Mouse (Mus musculus) CH12.LX (cell line): ENCODE data around the gene Aff1. TPM values are rescaled to one million over a fixed set of nuclear protein-coding genes. Genes with fewer than 3 reads are reported as not detected.

Experiments
- DNase-seq: peaks from one replicate; pipeline ENCODE4 v3.0.0-alpha.2; 2013; ENCODE audit errors: extremely low read depth
- H3K27ac ChIP-seq: 2 replicates; pipeline ENCODE4 v1.5.1; 2012; ENCODE audit warnings: low read depth, mild to moderate bottlenecking, control low read depth, moderate library complexity; ENCODE audit not compliant: insufficient read depth
- H3K27me3 ChIP-seq: replicated peaks from 2 replicates; pipeline ENCODE3; 2012; ENCODE audit warnings: inconsistent platforms
- H3K36me3 ChIP-seq, 2 experiments: replicated peaks in 1 of 2; 2 replicates each; pipeline versions ENCODE3 to v1.6.1; 2012; ENCODE audit warnings: inconsistent platforms in 1 of 2, low read length in 1 of 2, mild to moderate bottlenecking in 1 of 2, mixed read lengths in 1 of 2, moderate library complexity in 1 of 2; ENCODE audit not compliant: control insufficient read depth in 1 of 2, insufficient read depth in 1 of 2
- H3K4me1 ChIP-seq, 2 experiments: 2 replicates each; pipeline ENCODE4 v1.6.1; 2012; ENCODE audit warnings: inconsistent platforms in 1 of 2, moderate library complexity in 1 of 2; ENCODE audit not compliant: insufficient read depth in 2 of 2, control insufficient read depth in 1 of 2
- H3K4me2 ChIP-seq: 2 replicates; pipeline ENCODE4 v1.6.1; 2012; ENCODE audit warnings: low read depth, mild to moderate bottlenecking, control low read depth; ENCODE audit not compliant: poor library complexity, insufficient read depth, severe bottlenecking
- H3K4me3 ChIP-seq, 3 experiments: fragments of 150-350 bp in 1 of 3; sonication (generic) in 1 of 3; replicated peaks in 1 of 3; 2 replicates each; pipeline versions ENCODE3 to v1.5.1; 2011 to 2012; ENCODE audit warnings: low read depth in 2 of 3, low read length in 2 of 3, mild to moderate bottlenecking in 2 of 3, moderate library complexity in 2 of 3, control low read depth in 1 of 3, improper control_type of control experiment in 1 of 3, inconsistent platforms in 1 of 3, mixed read lengths in 1 of 3; ENCODE audit not compliant: poor library complexity in 1 of 3
- H3K79me2 ChIP-seq: replicated peaks from 2 replicates; pipeline ENCODE4 v1.6.1; 2012; ENCODE audit warnings: mild to moderate bottlenecking, moderate library complexity; ENCODE audit not compliant: control insufficient read depth, poor library complexity, insufficient read depth, severe bottlenecking; ENCODE audit errors: extremely low read depth
- H3K9ac ChIP-seq: 2 replicates; pipeline ENCODE4 v1.6.1; 2012; ENCODE audit warnings: low read depth, mild to moderate bottlenecking, control low read depth, moderate library complexity; ENCODE audit not compliant: insufficient read depth
- H3K9me3 ChIP-seq: replicated peaks from 2 replicates; pipeline ENCODE3; 2012; ENCODE audit warnings: low read length, inconsistent platforms, mixed read lengths
- BHLHE40 ChIP-seq: IDR thresholded peaks from 2 replicates; pipeline ENCODE4 v1.6.1; 2011; ENCODE audit warnings: mild to moderate bottlenecking, low read depth, low read length, improper control_type of control experiment
- CHD2 ChIP-seq: IDR thresholded peaks from 2 replicates; pipeline ENCODE4 v1.6.1; 2011; ENCODE audit warnings: low read length, improper control_type of control experiment
- CTCF ChIP-seq, 2 experiments: IDR thresholded peaks in 1 of 2; conservative IDR thresholded peaks in 1 of 2; 2 replicates each; pipeline ENCODE4 v1.5.1; 2011 to 2012; ENCODE audit warnings: low read depth in 2 of 2, low read length in 2 of 2, improper control_type of control experiment in 1 of 2, inconsistent platforms in 1 of 2, mild to moderate bottlenecking in 1 of 2, moderate library complexity in 1 of 2
- EP300 ChIP-seq: IDR thresholded peaks from 2 replicates; pipeline ENCODE4 v1.6.1; 2011; ENCODE audit warnings: low read length, improper control_type of control experiment
- ETS1 ChIP-seq: conservative IDR thresholded peaks from 2 replicates; pipeline ENCODE4 v1.6.1; 2012; ENCODE audit warnings: low read depth, mild to moderate bottlenecking, inconsistent platforms, low read length, improper control_type of control experiment, moderate library complexity
- HCFC1 ChIP-seq: IDR thresholded peaks from 2 replicates; pipeline ENCODE4 v1.6.1; 2012; ENCODE audit warnings: low read depth, mild to moderate bottlenecking, inconsistent platforms, low read length, improper control_type of control experiment
- IRF4 ChIP-seq: IDR thresholded peaks from 2 replicates; pipeline ENCODE4 v1.6.1; 2014; ENCODE audit warnings: low read depth, mild to moderate bottlenecking, inconsistent platforms, low read length, improper control_type of control experiment
- JUN ChIP-seq: IDR thresholded peaks from 2 replicates; pipeline ENCODE4 v1.6.1; 2011; ENCODE audit warnings: low read depth, mild to moderate bottlenecking, low read length, improper control_type of control experiment, moderate library complexity; ENCODE audit not compliant: insufficient read depth
- JUND ChIP-seq: conservative IDR thresholded peaks from 2 replicates; pipeline ENCODE4 v1.6.1; 2011; ENCODE audit warnings: low read depth, low read length, improper control_type of control experiment
- MAFK ChIP-seq: IDR thresholded peaks from 2 replicates; pipeline ENCODE4 v1.6.1; 2011; ENCODE audit warnings: low read length, improper control_type of control experiment; ENCODE audit not compliant: insufficient replicate concordance
- MAZ ChIP-seq: IDR thresholded peaks from 2 replicates; pipeline ENCODE4 v1.6.1; 2012; ENCODE audit warnings: low read depth, mild to moderate bottlenecking, inconsistent platforms, low read length, improper control_type of control experiment, moderate library complexity
- MEF2A ChIP-seq: IDR thresholded peaks from 2 replicates; pipeline ENCODE4 v1.6.1; 2014; ENCODE audit warnings: low read depth, mild to moderate bottlenecking, inconsistent platforms, low read length, improper control_type of control experiment, borderline replicate concordance
- MXI1 ChIP-seq: IDR thresholded peaks from 2 replicates; pipeline ENCODE4 v1.6.1; 2011; ENCODE audit warnings: mild to moderate bottlenecking, low read depth, low read length, improper control_type of control experiment
- NRF1 ChIP-seq: IDR thresholded peaks from 2 replicates; pipeline ENCODE4 v1.6.1; 2014; ENCODE audit warnings: low read depth, mild to moderate bottlenecking, inconsistent platforms, low read length, improper control_type of control experiment, moderate library complexity
- POLR2A ChIP-seq: IDR thresholded peaks from 2 replicates; pipeline ENCODE4 v1.6.1; 2011; ENCODE audit warnings: low read depth, mild to moderate bottlenecking, improper control_type of control experiment, low read length
- POLR2AphosphoS2 ChIP-seq: IDR thresholded peaks from 2 replicates; pipeline ENCODE4 v1.6.1; 2011; ENCODE audit warnings: low read depth, low read length, improper control_type of control experiment
- RCOR1 ChIP-seq: conservative IDR thresholded peaks from 2 replicates; pipeline ENCODE4 v1.6.1; 2012; ENCODE audit warnings: low read depth, mild to moderate bottlenecking, inconsistent platforms, low read length, improper control_type of control experiment
- SMC3 ChIP-seq: IDR thresholded peaks from 2 replicates; pipeline ENCODE4 v1.6.1; 2011; ENCODE audit warnings: low read depth, low read length, improper control_type of control experiment
- TBP ChIP-seq: conservative IDR thresholded peaks from 2 replicates; pipeline ENCODE4 v1.6.1; 2011; ENCODE audit warnings: low read depth, low read length, improper control_type of control experiment
- TCF12 ChIP-seq: IDR thresholded peaks from 2 replicates; pipeline ENCODE4 v1.6.1; 2014; ENCODE audit warnings: low read depth, mild to moderate bottlenecking, inconsistent platforms, low read length, improper control_type of control experiment
- UBTF ChIP-seq: IDR thresholded peaks from 2 replicates; pipeline ENCODE4 v1.6.1; 2012; ENCODE audit warnings: low read depth, mild to moderate bottlenecking, inconsistent platforms, low read length, improper control_type of control experiment, moderate library complexity
- USF1 ChIP-seq: IDR thresholded peaks from 2 replicates; pipeline ENCODE4 v1.6.1; 2014; ENCODE audit warnings: low read depth, mild to moderate bottlenecking, inconsistent platforms, low read length, improper control_type of control experiment
- ZC3H11A ChIP-seq: IDR thresholded peaks from 2 replicates; pipeline ENCODE4 v1.6.1; 2012; ENCODE audit warnings: low read depth, mild to moderate bottlenecking, inconsistent platforms, low read length, improper control_type of control experiment
- ZKSCAN1 ChIP-seq: IDR thresholded peaks from 2 replicates; pipeline ENCODE4 v1.6.1; 2012; ENCODE audit warnings: low read depth, inconsistent platforms, low read length, improper control_type of control experiment, borderline replicate concordance
- ZMIZ1 ChIP-seq: IDR thresholded peaks from 2 replicates; pipeline ENCODE4 v1.6.1; 2012; ENCODE audit warnings: low read depth, mild to moderate bottlenecking, inconsistent platforms, low read length, improper control_type of control experiment
- ZNF384 ChIP-seq: IDR thresholded peaks from 2 replicates; pipeline ENCODE4 v1.6.1; 2012; ENCODE audit warnings: low read depth, low read length, improper control_type of control experiment, inconsistent platforms
- dilution Hi-C: fragments of 300-500 bp; cut with MboI; formaldehyde crosslinking; loops from 2 replicates; pipeline ENCODE4 v1.14.3; 2020; ENCODE audit warnings: low sequenced_read_pairs; ENCODE audit not compliant: extremely low pct_unique_long_range_greater_than_20kb, extremely low pct_ligation_motif_present
- in situ Hi-C: fragments of 300-500 bp; cut with MboI; formaldehyde crosslinking; loops from 3 replicates; pipeline ENCODE4 v1.14.3; 2019; ENCODE audit warnings: low sequenced_read_pairs, low pct_ligation_motif_present, low pct_unique_long_range_greater_than_20kb, mixed read lengths
- polyA plus RNA-seq: library from polyadenylated mRNA; unstranded; fragments of >175 nt; gene quantifications from 2 replicates; pipeline ENCODE4 v1.2.1, GENCODE M21; 2012; ENCODE audit warnings: low read depth; ENCODE audit not compliant: insufficient read length
- total RNA-seq, 2 experiments: library from RNA; depleted of rRNA; stranded (reverse); fragments of 300-350 nt in 1 of 2; fragments of >200 nt in 1 of 2; gene quantifications; 2 replicates each; pipeline ENCODE4 v1.2.3; 2012 to 2014

Aff1 gene
- total and polyA plus RNA-seq, 3 experiments = 13.2 to 38.9 (median 21.8) TPM

- Histone ChIP-seq H3K4me3 (no peak overlapping the region), H3K9me3 (no peaks in the 10 kb centered on the region), H3K27me3 (no peaks in the 10 kb centered on the region), H3K4me2 (no peak overlapping the region), H3K79me2 (peaks cover 96% of the 10 kb centered on the region), H3K9ac (no peak overlapping the region), H3K36me3 (peaks cover 4 to 52% of the 10 kb centered on the region in 2 experiments), H3K27ac (no peak overlapping the region), H3K4me1 (peaks cover 22 to 92% of the 10 kb centered on the region in 2 experiments)
- TF ChIP-seq NRF1 = no peak
- no peak for TF ChIP-seq ZMIZ1
- no peak for TF ChIP-seq BHLHE40
- no peak for TF ChIP-seq TBP
- TF ChIP-seq TCF12 = no peak
- TF ChIP-seq EP300 = no peak
- TF ChIP-seq SMC3 = no peak
- TF ChIP-seq RCOR1 = no peak
- no peak for TF ChIP-seq ZNF384
- no peak for TF ChIP-seq MAFK
- TF ChIP-seq HCFC1 = no peak
- no peak for TF ChIP-seq CTCF (conservative IDR thresholded peaks at IDR 0.05 in 1 of 2, IDR thresholded peaks at IDR 0.05 in 1 of 2; ENCODE audit: low read depth in 2 of 2, low read length in 2 of 2)
- in situ Hi-C loops = no loop called here
- dilution Hi-C loops = no loop called here
- DNase-seq = no peak
Observed at GRCm38 (mm10) chr5:103775429-103775828, 83.3 kb downstream of the Aff1 start.

DNA sequence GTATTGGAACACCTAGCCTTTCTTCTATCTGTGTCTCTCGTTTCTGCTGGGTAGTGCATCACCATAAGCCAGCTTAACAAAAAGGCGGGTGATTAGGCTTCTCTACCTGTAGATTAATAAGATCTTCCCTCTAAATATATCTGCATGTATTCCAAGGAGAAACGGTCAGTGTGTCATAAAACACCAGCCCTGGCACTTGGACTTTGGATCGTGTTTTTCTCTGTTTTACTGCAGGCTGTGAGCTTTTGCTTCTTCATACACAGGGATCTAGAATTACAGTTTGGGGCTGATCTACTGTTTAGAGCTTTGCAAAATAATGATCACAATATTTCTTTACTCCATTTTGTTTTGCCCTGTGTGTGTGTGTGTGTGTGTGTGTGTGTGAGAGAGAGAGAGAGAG lies 84.7 kb downstream of the Aff1 start:
- no peaks in the 10 kb centered on the region for H3K27me3 ChIP-seq
- no peak overlapping the region for H3K9ac ChIP-seq
- TF ChIP-seq IRF4 (no peak), CHD2 (no peak), MEF2A (no peak), RCOR1 (no peak), SMC3 (no peak), ZC3H11A (no peak), POLR2AphosphoS2 (no peak), JUND (no peak), MXI1 (no peak), MAZ (no peak), POLR2A (no peak), ZKSCAN1 (no peak), USF1 (no peak), UBTF (no peak), TBP (no peak), JUN (no peak), ETS1 (no peak), TCF12 (no peak)
- H3K4me3 ChIP-seq = no peak overlapping the region
- H3K36me3 ChIP-seq = peaks cover 2 to 56% of the 10 kb centered on the region in 2 experiments
- dilution Hi-C loops (no loop called here), in situ Hi-C loops (no loop called here)
- no peak for DNase-seq
- peaks cover 98% of the 10 kb centered on the region for H3K79me2 ChIP-seq
- no peaks in the 10 kb centered on the region for H3K9me3 ChIP-seq
- no peak overlapping the region for H3K27ac ChIP-seq
- H3K4me1 ChIP-seq = peaks cover 26 to 95% of the 10 kb centered on the region in 2 experiments
- H3K4me2 ChIP-seq = no peak overlapping the region
